Mouse (Mus musculus) CH12.LX (cell line): ENCODE results near the gene Gtf3c5.

Experiments used
- CTCF ChIP-seq, 2 experiments: IDR thresholded peaks in 1 of 2; conservative IDR thresholded peaks in 1 of 2; 2 replicates each; pipeline ENCODE4 v1.5.1; 2011 to 2012; ENCODE audit warnings: low read depth in 2 of 2, low read length in 2 of 2, improper control_type of control experiment in 1 of 2, inconsistent platforms in 1 of 2, mild to moderate bottlenecking in 1 of 2, moderate library complexity in 1 of 2
- EP300 ChIP-seq: IDR thresholded peaks from 2 replicates; pipeline ENCODE4 v1.6.1; 2011; ENCODE audit warnings: low read length, improper control_type of control experiment
- JUND ChIP-seq: conservative IDR thresholded peaks from 2 replicates; pipeline ENCODE4 v1.6.1; 2011; ENCODE audit warnings: low read depth, low read length, improper control_type of control experiment
- KAT2A ChIP-seq: IDR thresholded peaks from 2 replicates; pipeline ENCODE4 v1.6.1; 2012; ENCODE audit warnings: low read length, improper control_type of control experiment, inconsistent platforms; ENCODE audit not compliant: insufficient replicate concordance
- MAFK ChIP-seq: IDR thresholded peaks from 2 replicates; pipeline ENCODE4 v1.6.1; 2011; ENCODE audit warnings: low read length, improper control_type of control experiment; ENCODE audit not compliant: insufficient replicate concordance
- MAZ ChIP-seq: IDR thresholded peaks from 2 replicates; pipeline ENCODE4 v1.6.1; 2012; ENCODE audit warnings: low read depth, mild to moderate bottlenecking, inconsistent platforms, low read length, improper control_type of control experiment, moderate library complexity
- MEF2A ChIP-seq: IDR thresholded peaks from 2 replicates; pipeline ENCODE4 v1.6.1; 2014; ENCODE audit warnings: low read depth, mild to moderate bottlenecking, inconsistent platforms, low read length, improper control_type of control experiment, borderline replicate concordance
- POLR2A ChIP-seq: IDR thresholded peaks from 2 replicates; pipeline ENCODE4 v1.6.1; 2011; ENCODE audit warnings: low read depth, mild to moderate bottlenecking, improper control_type of control experiment, low read length
- POLR2AphosphoS2 ChIP-seq: IDR thresholded peaks from 2 replicates; pipeline ENCODE4 v1.6.1; 2011; ENCODE audit warnings: low read depth, low read length, improper control_type of control experiment
- RCOR1 ChIP-seq: conservative IDR thresholded peaks from 2 replicates; pipeline ENCODE4 v1.6.1; 2012; ENCODE audit warnings: low read depth, mild to moderate bottlenecking, inconsistent platforms, low read length, improper control_type of control experiment
- TBP ChIP-seq: conservative IDR thresholded peaks from 2 replicates; pipeline ENCODE4 v1.6.1; 2011; ENCODE audit warnings: low read depth, low read length, improper control_type of control experiment
- USF2 ChIP-seq: conservative IDR thresholded peaks from 2 replicates; pipeline ENCODE4 v1.6.1; 2011; ENCODE audit warnings: low read depth, low read length, improper control_type of control experiment
- ZC3H11A ChIP-seq: IDR thresholded peaks from 2 replicates; pipeline ENCODE4 v1.6.1; 2012; ENCODE audit warnings: low read depth, mild to moderate bottlenecking, inconsistent platforms, low read length, improper control_type of control experiment

DNA sequence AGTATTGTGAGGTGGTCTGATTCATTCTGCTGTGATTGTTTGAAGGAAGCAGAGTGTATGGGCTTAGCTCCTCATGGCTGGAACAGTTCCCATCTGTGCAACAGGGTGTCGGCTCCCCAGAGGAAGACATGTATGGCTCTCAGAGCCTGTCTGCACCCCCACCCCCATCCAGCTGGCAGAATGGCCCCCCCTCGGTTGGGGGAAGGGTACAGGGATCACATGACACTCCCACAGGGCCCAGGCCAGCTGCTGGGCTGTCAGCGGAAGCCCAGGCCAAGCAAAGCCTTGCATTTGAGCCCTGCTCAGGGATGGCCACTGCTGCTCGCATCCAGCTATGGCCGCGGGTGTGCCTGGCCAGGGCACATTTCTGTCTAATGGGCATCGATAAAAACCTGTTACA lies 44.3 kb downstream of the Gtf3c5 start:
- TF ChIP-seq USF2 (no peak), RCOR1 (no peak), ZC3H11A (no peak), POLR2AphosphoS2 (no peak), JUND (no peak), CTCF (conservative IDR thresholded peaks at IDR 0.05 in 1 of 2, IDR thresholded peaks at IDR 0.05 in 1 of 2; ENCODE audit: low read depth in 2 of 2, low read length in 2 of 2) (no peak), POLR2A (no peak), KAT2A (no peak), TBP (no peak), EP300 (peak; percentile 46; the same call in 1 of the 2 replicates), MAFK (no peak), MAZ (peak; percentile 76), MEF2A (no peak)
